Mouse (Mus musculus) cerebellum, adult 2 months (tissue): ENCODE measurements at regions not wholly inside any gene's neighbourhood (a gene's known extent, or its start where the extent isn't known, plus 50 kb on each side); places are given as distances from the start of the nearest gene placed in this dataset.
A peak's percentile ranks its signal among the peaks of the same experiment; 100 is the strongest.

ENCODE experiments used
- DNase-seq, 2 experiments: peaks; one replicate each; pipeline ENCODE4 v3.0.0; 2021
- H3K27ac ChIP-seq: fragments of 200-500 bp; 2 replicates; pipeline ENCODE4 v1.5.1; 2012; ENCODE audit warnings: low read length, control low read depth, inconsistent platforms; ENCODE audit not compliant: insufficient read depth
- H3K27me3 ChIP-seq: fragments of 200-500 bp; 2 replicates; pipeline ENCODE4 v1.6.1; 2012; ENCODE audit warnings: inconsistent platforms, mild to moderate bottlenecking, low read length, moderate library complexity; ENCODE audit not compliant: control insufficient read depth, insufficient read depth
- H3K4me1 ChIP-seq: fragments of 200-500 bp; 2 replicates; pipeline ENCODE4 v1.6.1; 2011; ENCODE audit warnings: low read length; ENCODE audit not compliant: control insufficient read depth, insufficient read depth
- H3K4me3 ChIP-seq: fragments of 200-500 bp; replicated peaks from 2 replicates; pipeline ENCODE3; 2011; ENCODE audit warnings: mild to moderate bottlenecking, low read depth, low read length, control low read depth; ENCODE audit not compliant: insufficient read depth
- CTCF ChIP-seq: fragments of 200-500 bp; IDR thresholded peaks from 2 replicates; pipeline ENCODE4 v1.5.1; 2011; ENCODE audit warnings: low read depth, mild to moderate bottlenecking, control low read depth, low read length, moderate library complexity, borderline replicate concordance; ENCODE audit not compliant: insufficient read depth
- POLR2A ChIP-seq: fragments of 200-500 bp; IDR thresholded peaks from 2 replicates; pipeline ENCODE4 v1.6.1; 2011; ENCODE audit warnings: low read length, control low read depth, borderline replicate concordance; ENCODE audit not compliant: insufficient read depth
- WGBS: fragments of 180-500 bp; shearing (Covaris S2); methylation state at CpG from one replicate; pipeline ENCODE4 v1.1.7; 2018; 5-methylcytosine and 5-hydroxymethylcytosine counted together

DNA sequence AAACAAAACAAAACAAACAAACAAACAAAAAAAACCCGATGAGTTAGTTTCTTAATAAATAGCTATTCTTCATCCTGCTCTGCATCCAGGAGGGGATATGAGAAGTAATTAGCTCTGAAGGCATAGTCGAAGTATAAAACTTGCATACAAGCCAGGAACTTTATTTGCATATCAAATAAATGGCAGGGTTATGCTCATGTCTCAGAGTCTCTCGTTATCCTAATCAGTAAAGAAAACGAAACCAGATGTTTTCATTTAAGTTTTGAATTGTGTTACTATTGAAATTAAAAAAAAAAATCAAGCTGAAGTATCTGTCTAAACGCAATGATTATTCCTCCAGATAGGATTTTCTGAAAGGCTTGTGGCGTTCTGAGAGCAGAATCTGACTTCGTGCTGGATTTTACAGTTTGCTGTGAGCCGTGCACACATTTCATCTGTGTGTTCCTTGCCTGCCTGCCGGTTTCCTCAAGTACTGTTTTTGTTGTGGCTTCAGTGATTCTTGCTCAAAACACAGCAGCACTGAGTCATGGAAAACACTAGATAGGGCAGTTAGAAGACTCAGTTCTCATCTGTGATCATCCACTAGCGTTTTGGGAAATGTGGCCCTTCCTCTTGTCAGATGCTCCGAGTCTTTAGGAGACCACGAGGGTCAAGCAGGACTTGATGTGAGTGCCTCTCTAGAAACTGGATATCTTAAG lies 91.2 kb downstream of the Kcnrg start:
- WGBS = 77% methylated on average over 12 of the region's 12 CpGs
- no peak for DNase-seq
- H3K27me3 ChIP-seq = no peaks in the 10 kb centered on the region; the same call in 1 of the 2 replicates
- no peak overlapping the region for H3K4me3 ChIP-seq
- no peak overlapping the region for H3K27ac ChIP-seq
- TF ChIP-seq POLR2A (no peak), CTCF (no peak)
- no peaks in the 10 kb centered on the region for H3K4me1 ChIP-seq

DNA sequence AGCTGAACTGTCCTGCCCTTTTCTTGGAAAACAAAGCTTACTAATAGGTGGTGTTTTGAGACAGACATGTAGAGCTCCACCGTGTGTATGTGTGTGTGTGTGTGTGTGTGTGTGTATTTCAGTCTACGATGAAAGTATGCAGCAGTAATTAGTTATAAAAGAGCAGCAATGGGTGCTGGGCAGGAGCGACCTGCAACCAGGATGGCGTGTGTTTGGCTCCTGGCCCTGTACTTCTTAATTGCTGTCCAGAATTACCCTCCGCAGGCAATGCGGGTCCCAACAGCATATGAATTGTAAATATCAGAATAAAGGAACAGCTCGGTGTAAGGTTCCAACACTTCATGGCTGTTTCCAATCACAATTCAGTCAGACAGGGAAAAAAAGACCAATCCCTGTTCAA lies 92.4 kb downstream of the Kcnrg start:
- Histone ChIP-seq H3K4me3 (no peak overlapping the region), H3K4me1 (no peaks in the 10 kb centered on the region), H3K27ac (no peak overlapping the region), H3K27me3 (no peaks in the 10 kb centered on the region; the same call in 1 of the 2 replicates)
- TF ChIP-seq CTCF (no peak), POLR2A (no peak)
- WGBS = 45% methylated on average over 7 of the region's 7 CpGs
- DNase-seq = no peak

DNA sequence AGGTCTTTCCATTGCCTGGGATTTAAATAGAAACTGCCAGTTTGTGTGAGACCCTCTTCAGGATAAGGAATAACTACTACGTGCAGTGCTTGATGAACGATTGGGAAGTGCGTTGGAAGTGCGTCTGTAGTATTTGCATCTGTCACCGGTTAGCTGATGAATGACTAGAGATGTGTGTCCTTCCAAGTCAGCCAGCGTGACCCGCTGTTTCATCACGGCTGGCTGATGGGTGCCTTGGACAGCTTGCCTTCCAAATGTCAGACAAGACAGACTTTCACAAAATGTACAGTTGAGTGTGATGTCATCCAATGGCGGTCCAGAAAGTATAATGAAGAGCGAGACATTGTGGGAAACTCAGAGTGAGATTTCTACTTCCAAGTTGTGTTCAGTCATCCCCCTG lies 93.9 kb downstream of the Kcnrg start:
- TF ChIP-seq CTCF (no peak), POLR2A (no peak)
- no peaks in the 10 kb centered on the region; the same call in 1 of the 2 replicates for H3K27me3 ChIP-seq

DNA sequence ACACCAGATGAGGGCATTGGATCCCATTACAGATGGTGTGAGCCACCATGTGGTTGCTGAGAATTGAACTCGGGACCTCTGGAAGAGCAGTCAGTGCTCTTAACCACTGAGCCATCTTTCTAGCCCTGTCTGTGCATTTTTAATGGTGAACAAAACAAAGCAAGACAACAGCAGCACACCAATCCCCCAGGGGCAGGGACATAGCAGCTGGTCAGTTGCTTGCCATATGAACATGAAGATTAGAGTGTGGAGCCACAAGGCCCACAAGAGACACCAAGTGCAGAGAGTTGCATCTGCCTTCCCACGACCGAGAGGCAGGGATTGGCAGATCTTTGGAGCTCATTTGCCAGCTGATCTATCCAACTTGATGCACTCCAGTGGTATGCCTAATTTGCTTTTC lies 96.7 kb downstream of the Kcnrg start:
- 37% methylated on average over 3 of the region's 3 CpGs for WGBS
- no peak overlapping the region for H3K27ac ChIP-seq
- H3K4me1 ChIP-seq = no peaks in the 10 kb centered on the region
- H3K4me3 ChIP-seq = no peak overlapping the region
- no peaks in the 10 kb centered on the region; the same call in 1 of the 2 replicates for H3K27me3 ChIP-seq
- DNase-seq = no peak
- TF ChIP-seq POLR2A (no peak), CTCF (no peak)

More for the DNA sequence above, 93.9 kb downstream of the Kcnrg start:
- no peak for DNase-seq
- Histone ChIP-seq H3K4me1 (no peaks in the 10 kb centered on the region), H3K4me3 (no peak overlapping the region), H3K27ac (no peak overlapping the region)
- WGBS = 66% methylated on average over 10 of the region's 10 CpGs

DNA sequence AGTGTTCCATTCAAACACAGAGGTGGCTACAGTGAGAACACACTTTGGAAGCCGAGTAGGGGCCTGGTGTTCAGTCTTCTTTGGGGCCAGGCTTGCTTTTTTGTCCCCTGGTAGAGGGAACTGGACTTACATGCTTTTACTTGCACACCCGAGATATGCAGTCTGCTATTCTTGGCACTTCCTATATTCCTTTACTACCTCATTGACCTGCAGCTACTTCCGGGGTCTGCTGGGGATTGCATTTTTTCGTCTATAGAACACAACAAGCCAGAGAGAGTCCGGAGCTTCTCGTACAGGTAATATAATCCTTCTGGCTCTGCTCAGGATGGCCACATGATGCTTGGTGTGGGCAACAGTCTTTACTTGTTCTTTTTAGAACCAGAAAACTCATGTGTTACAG lies 99.7 kb downstream of the Kcnrg start:
- Histone ChIP-seq H3K27me3 (no peaks in the 10 kb centered on the region), H3K4me3 (no peak overlapping the region), H3K4me1 (no peaks in the 10 kb centered on the region), H3K27ac (no peak overlapping the region)
- TF ChIP-seq POLR2A (no peak), CTCF (no peak)
- no peak for DNase-seq
- 90% methylated on average over 6 of the region's 6 CpGs for WGBS

DNA sequence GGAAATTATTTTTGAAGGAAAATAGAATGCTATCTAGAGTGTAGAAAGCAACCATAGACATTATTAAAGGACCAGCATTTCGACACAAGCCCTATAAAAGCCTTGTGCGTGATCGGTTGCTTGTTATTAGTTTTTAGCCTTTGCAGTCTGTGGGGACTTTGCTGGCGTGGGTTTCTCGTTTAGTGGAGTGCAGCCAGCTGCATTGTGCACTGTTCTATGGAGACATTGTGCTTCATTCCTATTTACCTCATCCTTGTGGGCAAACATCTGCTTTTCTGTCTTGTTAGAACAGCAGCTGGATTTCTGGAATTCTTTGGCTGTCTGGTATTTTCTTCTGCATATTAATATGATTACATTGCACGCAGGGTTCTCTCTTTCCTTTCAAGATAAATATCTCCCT lies 101.1 kb downstream of the Kcnrg start:
- Histone ChIP-seq H3K4me3 (no peak overlapping the region), H3K27me3 (no peaks in the 10 kb centered on the region), H3K27ac (no peak overlapping the region), H3K4me1 (no peaks in the 10 kb centered on the region)
- DNase-seq = no peak
- TF ChIP-seq POLR2A = no peak
- TF ChIP-seq CTCF = no peak
- 74% methylated on average over 6 of the region's 6 CpGs for WGBS

DNA sequence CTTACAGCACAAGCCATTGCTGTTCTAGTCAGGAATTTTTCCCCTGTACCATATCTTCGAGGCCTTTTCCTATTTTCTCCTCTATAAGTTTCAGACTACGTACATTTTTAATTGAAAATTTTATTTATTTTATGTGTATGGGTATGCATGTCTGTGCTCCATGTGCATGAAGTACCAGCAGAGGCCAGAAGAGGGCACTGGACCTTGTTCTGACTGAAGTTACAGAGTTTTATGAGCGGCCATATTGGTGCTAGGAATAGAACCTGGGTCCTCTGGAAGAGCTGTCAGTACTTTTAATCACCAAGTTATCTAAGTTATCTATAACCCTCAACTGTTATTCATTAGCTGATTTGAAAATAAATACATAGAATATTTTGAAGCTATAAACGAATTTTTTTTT lies 108.5 kb downstream of the Kcnrg start:
- WGBS = 92% methylated on average over 4 of the region's 4 CpGs
- TF ChIP-seq POLR2A (no peak), CTCF (0 out of 2 replicates have a peak, but pooled peaks have one; percentile 4)
- H3K4me1 ChIP-seq = no peaks in the 10 kb centered on the region
- H3K27me3 ChIP-seq = no peaks in the 10 kb centered on the region
- H3K4me3 ChIP-seq = no peak overlapping the region
- H3K27ac ChIP-seq = no peak overlapping the region
- DNase-seq = no peak

DNA sequence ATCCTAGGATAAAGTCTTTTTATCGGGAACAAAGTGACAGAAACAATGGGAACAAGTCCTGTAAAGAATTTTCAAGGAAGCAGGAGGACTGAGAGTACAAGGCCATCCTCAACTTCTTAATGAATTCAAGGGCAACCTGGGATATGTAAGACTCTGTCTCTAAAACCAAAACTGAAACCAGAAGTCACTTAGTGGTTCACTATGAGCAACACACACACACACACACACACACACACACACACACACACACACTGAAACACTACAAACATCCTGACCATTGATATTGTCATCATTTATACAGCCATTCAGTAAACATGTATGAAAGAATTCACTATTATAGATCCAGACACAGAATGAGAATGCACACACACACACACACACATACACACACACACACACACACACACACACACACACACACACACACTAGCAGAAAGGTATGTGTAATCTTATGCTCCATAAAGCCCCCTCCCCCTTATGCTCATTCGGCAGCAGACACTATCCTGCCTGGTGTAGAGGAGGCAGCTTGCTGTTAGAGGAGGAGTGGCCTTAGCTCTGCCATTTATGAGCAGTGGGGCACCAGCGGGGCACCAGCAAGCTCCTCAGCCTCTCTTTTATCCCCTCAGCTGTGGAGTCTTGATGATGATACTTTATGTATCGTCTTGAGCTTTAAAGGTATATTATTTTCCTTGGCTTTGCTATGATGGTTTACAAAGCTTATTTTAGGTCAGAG lies 111.3 kb downstream of the Kcnrg start:
- no peak for TF ChIP-seq POLR2A
- TF ChIP-seq CTCF = no peak
- no peak for DNase-seq
- H3K27ac ChIP-seq = no peak overlapping the region
- no peaks in the 10 kb centered on the region for H3K27me3 ChIP-seq
- no peaks in the 10 kb centered on the region for H3K4me1 ChIP-seq
- H3K4me3 ChIP-seq = no peak overlapping the region
- 27% methylated on average over 4 of the region's 4 CpGs for WGBS
